Mouse (Mus musculus) lung, embryonic 15.5 days (tissue): ENCODE measurements around the gene Slc6a11. TPM values are rescaled to one million over a fixed set of nuclear protein-coding genes. Genes with fewer than 3 reads are reported as not detected.

Experiments used
- ATAC-seq: fragments of 200-750 bp; cut with Nextera tagmentation; 2 replicates; pipeline ENCODE4 v1.8.0; 2017; ENCODE audit warnings: moderate number of reproducible peaks, borderline replicate concordance; ENCODE audit not compliant: low FRiP score, low TSS enrichment; ENCODE audit errors: extremely low read depth
- H3K27ac ChIP-seq: fragments of 300-500 bp; sonication (generic); 2 replicates; pipeline ENCODE4 v1.5.1; 2015; ENCODE audit warnings: moderate library complexity, mild to moderate bottlenecking, inconsistent platforms
- H3K27me3 ChIP-seq: fragments of 300-500 bp; sonication (generic); 2 replicates; pipeline ENCODE4 v1.6.1; 2015; ENCODE audit warnings: inconsistent platforms
- H3K36me3 ChIP-seq: fragments of 300-500 bp; sonication (generic); 2 replicates; pipeline ENCODE4 v1.6.1; 2015; ENCODE audit warnings: inconsistent platforms
- H3K4me1 ChIP-seq: fragments of 300-500 bp; sonication (generic); 2 replicates; pipeline ENCODE4 v1.6.1; 2015; ENCODE audit warnings: inconsistent platforms
- H3K4me2 ChIP-seq: fragments of 300-500 bp; sonication (generic); 2 replicates; pipeline ENCODE4 v1.6.1; 2015; ENCODE audit warnings: inconsistent platforms, mild to moderate bottlenecking, moderate library complexity
- H3K4me3 ChIP-seq: fragments of 300-500 bp; sonication (generic); 2 replicates; pipeline ENCODE4 v1.5.1; 2015; ENCODE audit warnings: mild to moderate bottlenecking, inconsistent platforms
- H3K9ac ChIP-seq: fragments of 300-500 bp; sonication (generic); 2 replicates; pipeline ENCODE4 v1.6.1; 2015; ENCODE audit warnings: inconsistent platforms
- H3K9me3 ChIP-seq: fragments of 300-500 bp; sonication (generic); 2 replicates; pipeline ENCODE4 v1.6.1; 2016; ENCODE audit warnings: inconsistent platforms
- WGBS: fragments of 180-500 bp; shearing (Covaris S2); methylation state at CpG from one replicate; pipeline ENCODE4 v1.1.7; 2015; 5-methylcytosine and 5-hydroxymethylcytosine counted together
- polyA plus RNA-seq: library from polyadenylated mRNA; unstranded; fragments of >200 nt; fragmentation: Nextera tagmentation; extraction: Ambion mirVana; gene quantifications from 2 replicates; pipeline ENCODE4 v1.2.1, GENCODE M21; 2015

Slc6a11 gene
- polyA plus RNA-seq, 1 experiment from 2014 or later: 0.09 TPM

DNA sequence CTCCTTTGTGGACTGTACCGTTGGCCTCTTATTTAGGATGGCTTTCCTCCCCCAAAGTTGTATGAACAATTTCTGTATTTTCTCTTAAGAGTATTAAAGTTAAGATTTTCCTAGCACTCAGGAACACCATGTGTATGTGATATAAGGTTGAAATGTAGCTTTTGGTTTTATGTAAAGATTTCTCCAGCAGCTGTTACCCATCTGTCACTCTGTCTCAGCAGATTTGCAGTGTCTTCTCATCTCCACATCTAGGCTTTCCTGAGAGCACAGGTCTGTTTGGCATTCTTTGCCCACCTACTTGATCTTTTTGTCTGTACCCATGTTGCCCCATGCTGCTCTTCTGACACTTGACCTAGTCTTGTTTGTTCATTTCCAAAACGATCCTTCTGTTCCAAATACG lies 10.4 kb downstream of the Slc6a11 start:
- Histone ChIP-seq H3K36me3 (no peaks in the 10 kb centered on the region), H3K4me1 (no peaks in the 10 kb centered on the region), H3K9me3 (no peaks in the 10 kb centered on the region), H3K4me2 (no peak overlapping the region), H3K9ac (no peak overlapping the region), H3K4me3 (no peak overlapping the region), H3K27me3 (no peaks in the 10 kb centered on the region), H3K27ac (no peak overlapping the region)
- no peak for ATAC-seq
- 51% methylated on average over 3 of the region's 3 CpGs for WGBS

DNA sequence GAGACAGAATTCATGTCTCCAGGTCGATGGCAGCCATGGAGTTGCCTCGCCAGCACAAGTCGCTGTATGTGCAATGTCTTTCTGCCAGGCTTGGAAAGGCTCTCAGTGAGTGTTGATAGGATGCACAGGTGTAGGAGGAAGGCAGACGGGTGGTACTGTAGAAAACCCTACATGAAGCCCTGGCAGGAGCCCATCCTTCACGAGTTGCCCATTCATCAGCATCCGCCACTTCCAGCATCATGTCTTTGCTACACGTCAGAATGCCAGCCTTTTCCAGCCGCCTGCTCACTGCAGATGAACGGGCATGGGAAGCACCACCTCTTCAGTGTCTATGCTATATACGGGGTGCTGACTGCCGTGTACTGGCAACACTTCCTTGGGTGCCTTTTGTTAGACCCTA lies 11.4 kb downstream of the Slc6a11 start:
- 81% methylated on average over 11 of the region's 11 CpGs for WGBS
- H3K4me1 ChIP-seq: no peaks in the 10 kb centered on the region
- no peaks in the 10 kb centered on the region for H3K27me3 ChIP-seq
- H3K27ac ChIP-seq: no peak overlapping the region
- H3K4me3 ChIP-seq: no peak overlapping the region
- H3K9me3 ChIP-seq: no peaks in the 10 kb centered on the region
- H3K4me2 ChIP-seq: no peak overlapping the region
- no peak overlapping the region for H3K9ac ChIP-seq
- no peak for ATAC-seq
- H3K36me3 ChIP-seq: no peaks in the 10 kb centered on the region

DNA sequence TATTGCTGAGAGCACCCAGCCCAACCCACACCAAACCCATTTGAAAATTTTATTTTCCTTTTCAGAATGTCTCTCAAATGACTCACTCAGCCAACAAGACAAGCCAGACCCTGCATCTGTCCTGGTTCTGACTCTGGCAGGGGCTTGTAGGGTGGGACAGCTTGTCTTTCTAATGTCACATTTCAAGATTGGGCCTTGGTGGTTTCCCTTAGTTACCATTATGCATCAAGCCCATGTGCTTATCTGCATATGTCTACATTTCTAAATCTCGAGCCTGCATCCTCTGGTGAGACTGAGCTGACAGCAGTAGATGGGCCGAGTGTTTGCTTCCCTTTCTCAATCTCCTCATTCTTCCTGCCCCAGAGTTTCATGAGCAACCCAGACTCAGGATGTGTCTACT lies 12.5 kb downstream of the Slc6a11 start:
- Histone ChIP-seq H3K27me3 (no peaks in the 10 kb centered on the region), H3K9ac (no peak overlapping the region), H3K9me3 (no peaks in the 10 kb centered on the region), H3K4me2 (no peak overlapping the region), H3K27ac (no peak overlapping the region), H3K36me3 (no peaks in the 10 kb centered on the region), H3K4me1 (no peaks in the 10 kb centered on the region), H3K4me3 (no peak overlapping the region)
- WGBS: 31% methylated on average over 2 of the region's 2 CpGs
- no peak for ATAC-seq

DNA sequence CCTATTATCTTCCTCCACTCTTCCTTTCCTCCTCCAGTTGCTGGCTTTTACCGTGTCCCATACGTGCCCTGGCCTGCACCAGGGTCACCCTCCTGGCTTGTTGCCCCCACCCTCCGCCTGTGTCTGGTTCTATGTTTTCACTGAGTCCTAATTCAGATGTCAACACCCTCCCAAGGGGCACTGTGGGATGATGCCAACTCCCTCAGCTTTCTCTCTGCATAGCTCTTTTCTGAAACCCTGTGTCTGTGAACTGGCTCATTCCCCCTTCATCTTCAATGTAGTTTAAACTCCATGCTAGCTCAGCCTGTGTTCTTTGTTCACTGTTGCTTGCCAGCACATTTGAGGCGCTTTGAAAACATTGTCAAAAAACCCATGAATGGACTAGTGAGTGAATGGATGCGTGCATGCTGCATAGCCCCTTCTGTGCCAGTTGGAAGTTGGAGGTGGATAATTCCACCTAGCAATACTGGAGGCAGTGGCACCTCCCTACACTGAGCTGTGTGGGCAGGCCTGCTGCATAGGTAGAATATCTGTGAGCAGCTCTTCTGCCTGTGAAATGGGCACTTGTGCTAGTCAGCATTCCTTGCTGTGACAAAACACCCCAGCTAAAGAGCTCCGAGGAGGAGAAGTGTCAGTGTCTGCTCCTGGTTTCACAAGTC lies 13.5 kb downstream of the Slc6a11 start:
- no peak overlapping the region for H3K27ac ChIP-seq
- H3K9me3 ChIP-seq: no peaks in the 10 kb centered on the region
- H3K36me3 ChIP-seq: no peaks in the 10 kb centered on the region
- no peaks in the 10 kb centered on the region for H3K4me1 ChIP-seq
- no peak for ATAC-seq
- no peak overlapping the region for H3K4me3 ChIP-seq
- H3K9ac ChIP-seq: no peak overlapping the region
- no peak overlapping the region for H3K4me2 ChIP-seq
- no peaks in the 10 kb centered on the region for H3K27me3 ChIP-seq
- 67% methylated on average over 6 of the region's 6 CpGs for WGBS

DNA sequence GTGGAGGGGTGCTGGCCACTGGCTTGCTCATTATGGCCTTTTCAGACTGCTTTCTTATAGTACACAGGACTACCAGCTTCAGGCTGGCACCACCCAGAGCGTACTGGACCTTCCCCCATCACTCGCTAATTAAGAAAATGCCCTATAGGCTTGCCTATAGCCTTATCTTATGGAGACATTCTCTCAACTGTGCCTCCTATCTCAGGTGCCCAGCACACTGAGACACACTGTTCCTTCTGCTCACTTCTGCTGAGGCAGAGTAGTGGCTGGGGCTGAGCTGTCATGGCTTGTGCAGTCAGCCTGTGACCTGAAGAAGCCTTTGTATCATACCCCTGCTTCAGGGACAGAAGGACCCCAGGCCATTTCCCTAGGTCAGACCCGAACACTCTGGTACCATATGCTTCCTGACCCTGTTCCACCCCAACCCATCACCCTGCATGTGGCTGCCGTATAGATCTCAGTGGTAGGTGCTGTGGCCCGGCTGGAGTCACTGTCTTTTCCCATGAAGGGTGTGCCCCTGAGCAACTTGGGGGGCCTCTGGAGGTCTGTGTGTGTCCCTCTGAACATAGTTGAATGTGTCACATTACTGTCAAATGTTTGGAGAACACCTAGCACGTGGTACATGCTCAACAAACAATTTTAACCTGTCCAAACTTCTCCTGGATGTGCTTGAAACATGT lies 14.7 kb downstream of the Slc6a11 start:
- no peak overlapping the region for H3K4me2 ChIP-seq
- no peaks in the 10 kb centered on the region for H3K36me3 ChIP-seq
- ATAC-seq: no peak
- no peak overlapping the region for H3K4me3 ChIP-seq
- no peaks in the 10 kb centered on the region for H3K27me3 ChIP-seq
- 66% methylated on average over 6 of the region's 6 CpGs for WGBS
- no peak overlapping the region for H3K9ac ChIP-seq
- no peaks in the 10 kb centered on the region for H3K9me3 ChIP-seq
- H3K4me1 ChIP-seq: no peaks in the 10 kb centered on the region
- H3K27ac ChIP-seq: no peak overlapping the region

DNA sequence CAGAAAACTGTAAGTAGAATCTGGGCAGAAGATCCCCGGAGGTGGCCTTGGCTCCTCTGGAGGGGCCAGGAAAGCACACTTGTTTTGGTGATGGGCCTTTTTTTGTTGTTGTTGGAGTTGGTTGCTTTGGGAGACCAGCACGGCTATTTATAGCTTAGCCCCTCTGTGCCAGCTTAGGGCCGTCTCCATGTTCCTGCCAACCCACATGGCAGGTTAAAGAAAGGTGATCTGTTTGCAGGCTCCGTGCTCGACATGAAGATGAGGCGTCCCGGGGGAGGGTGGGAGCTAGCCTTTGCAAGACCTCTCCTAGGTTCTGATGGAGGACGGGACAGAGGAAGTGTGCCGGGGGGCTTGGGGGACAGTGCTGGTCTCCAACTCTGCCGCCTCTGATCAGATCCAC lies 24.7 kb downstream of the Slc6a11 start:
- Histone ChIP-seq H3K27me3 (no peaks in the 10 kb centered on the region), H3K9ac (no peak overlapping the region), H3K27ac (no peak overlapping the region), H3K4me3 (no peak overlapping the region), H3K4me2 (no peak overlapping the region), H3K9me3 (no peaks in the 10 kb centered on the region), H3K36me3 (no peaks in the 10 kb centered on the region), H3K4me1 (no peaks in the 10 kb centered on the region)
- 79% methylated on average over 10 of the region's 10 CpGs for WGBS
- no peak for ATAC-seq

DNA sequence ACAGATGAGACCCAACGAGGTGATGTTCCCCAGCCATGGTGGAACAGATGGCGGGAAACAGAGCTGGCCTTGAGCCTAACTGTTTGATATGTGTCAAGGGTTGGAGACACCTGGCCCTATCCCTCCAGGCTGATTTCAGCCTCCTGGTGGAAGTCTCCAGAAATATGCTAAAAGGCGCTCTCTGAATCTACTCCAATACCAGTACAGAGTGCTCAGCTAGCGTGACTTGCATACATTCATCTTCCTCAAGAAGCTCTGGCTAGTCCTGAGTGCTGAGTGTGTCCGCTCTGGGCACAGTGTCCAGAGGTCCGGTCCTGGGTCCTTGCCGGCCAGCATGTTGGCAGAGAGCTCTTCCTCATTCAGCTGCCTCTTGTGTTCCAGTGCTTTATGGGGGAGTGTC lies 27.8 kb downstream of the Slc6a11 start:
- no peaks in the 10 kb centered on the region for H3K4me1 ChIP-seq
- ATAC-seq: no peak
- H3K4me3 ChIP-seq: no peak overlapping the region
- no peaks in the 10 kb centered on the region for H3K27me3 ChIP-seq
- H3K27ac ChIP-seq: no peak overlapping the region
- no peaks in the 10 kb centered on the region for H3K9me3 ChIP-seq
- no peak overlapping the region for H3K4me2 ChIP-seq
- WGBS: 83% methylated on average over 7 of the region's 7 CpGs
- no peak overlapping the region for H3K9ac ChIP-seq
- no peaks in the 10 kb centered on the region for H3K36me3 ChIP-seq

DNA sequence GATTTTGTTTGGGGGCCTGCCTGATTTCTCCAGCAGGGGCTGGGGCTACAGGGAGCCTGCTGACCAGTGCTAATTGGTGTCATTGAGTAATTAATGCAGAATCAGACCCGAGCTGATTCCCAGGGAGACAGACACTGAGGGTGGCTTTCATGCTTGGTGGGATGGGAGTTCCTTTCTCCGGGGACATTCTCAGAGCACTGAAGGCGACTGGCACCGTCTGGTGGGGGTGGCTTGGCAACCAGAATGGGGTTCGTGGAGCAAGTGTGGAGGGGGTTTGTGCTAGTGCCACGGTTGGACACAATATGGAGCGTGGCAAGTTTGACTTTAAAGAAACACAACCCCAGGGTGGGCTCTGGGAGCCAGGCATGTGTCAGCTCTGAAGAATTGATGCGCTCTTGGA lies 29.7 kb downstream of the Slc6a11 start:
- Histone ChIP-seq H3K27me3 (no peaks in the 10 kb centered on the region), H3K27ac (no peak overlapping the region), H3K36me3 (no peaks in the 10 kb centered on the region), H3K4me2 (no peak overlapping the region), H3K4me1 (no peaks in the 10 kb centered on the region), H3K9ac (no peak overlapping the region), H3K9me3 (no peaks in the 10 kb centered on the region), H3K4me3 (no peak overlapping the region)
- WGBS: 76% methylated on average over 8 of the region's 8 CpGs
- ATAC-seq: no peak

DNA sequence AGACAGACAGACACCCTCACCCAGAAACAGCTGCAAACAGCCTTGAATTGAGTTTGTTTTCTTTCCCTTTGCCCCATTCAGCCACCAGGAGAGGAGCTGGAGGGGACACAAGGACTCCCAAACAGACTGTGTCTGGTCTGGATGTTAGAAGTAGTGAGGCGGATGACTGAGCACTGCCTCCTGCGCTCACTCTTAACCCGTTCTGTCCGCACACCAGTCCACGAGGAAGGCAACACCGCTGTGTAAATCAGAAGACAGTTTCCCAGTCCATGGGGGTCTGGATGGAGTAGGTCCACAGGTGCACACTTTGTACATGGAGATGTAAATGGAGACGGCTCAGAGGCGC lies 43.0 kb downstream of the Slc6a11 start:
- no peak overlapping the region for H3K4me2 ChIP-seq

DNA sequence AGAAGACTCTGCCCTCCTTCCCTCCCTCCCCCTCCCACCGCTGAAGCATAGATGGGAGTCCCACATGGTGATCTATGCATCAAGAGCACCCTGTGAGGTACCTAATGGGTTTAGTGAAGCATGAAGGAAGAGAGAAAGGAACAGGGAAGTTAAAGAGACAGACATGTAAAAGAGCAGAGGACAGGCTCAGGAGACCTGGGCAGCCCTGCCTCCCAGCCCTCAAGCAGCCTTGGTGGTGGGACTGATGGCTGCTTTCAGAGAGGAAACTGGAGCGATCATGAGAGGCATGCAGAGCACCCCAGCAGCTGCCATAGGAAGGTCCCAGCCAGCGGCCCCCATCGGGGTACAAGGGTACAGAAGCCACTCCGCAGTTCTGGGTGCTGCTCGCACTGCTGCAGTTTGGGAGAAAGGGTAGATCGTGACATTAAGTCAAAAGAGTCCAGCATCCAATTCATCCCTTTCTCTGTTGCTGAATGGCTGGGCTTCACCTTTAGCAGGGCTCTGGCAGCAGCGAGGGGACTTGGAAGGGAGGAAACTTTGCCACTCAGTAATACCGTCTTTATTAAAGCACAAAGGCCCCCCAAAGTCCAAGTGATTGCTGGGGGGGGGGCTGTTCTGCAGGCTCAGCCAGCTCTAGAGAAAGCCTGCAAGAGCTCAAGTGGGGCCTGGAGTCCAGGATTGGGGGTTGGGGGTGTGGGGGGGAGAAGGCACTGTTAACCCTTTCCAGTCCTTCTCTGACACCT lies 43.5 kb downstream of the Slc6a11 start:
- Histone ChIP-seq H3K36me3 (no peaks in the 10 kb centered on the region), H3K27ac (no peak overlapping the region), H3K4me3 (no peak overlapping the region), H3K27me3 (peaks cover 10% of the 10 kb centered on the region; the same call in 1 of the 2 replicates), H3K4me2 (no peak overlapping the region), H3K4me1 (no peaks in the 10 kb centered on the region), H3K9ac (no peak overlapping the region), H3K9me3 (no peaks in the 10 kb centered on the region)
- ATAC-seq: no peak
- WGBS: 18% methylated on average over 9 of the region's 9 CpGs

More for the DNA sequence above, 43.0 kb downstream of the Slc6a11 start:
- Histone ChIP-seq H3K36me3 (no peaks in the 10 kb centered on the region), H3K4me3 (no peak overlapping the region), H3K9me3 (no peaks in the 10 kb centered on the region), H3K27ac (no peak overlapping the region), H3K9ac (no peak overlapping the region), H3K4me1 (no peaks in the 10 kb centered on the region), H3K27me3 (peaks cover 10% of the 10 kb centered on the region; the same call in 1 of the 2 replicates)
- WGBS: 8% methylated on average over 8 of the region's 8 CpGs
- ATAC-seq: no peak

DNA sequence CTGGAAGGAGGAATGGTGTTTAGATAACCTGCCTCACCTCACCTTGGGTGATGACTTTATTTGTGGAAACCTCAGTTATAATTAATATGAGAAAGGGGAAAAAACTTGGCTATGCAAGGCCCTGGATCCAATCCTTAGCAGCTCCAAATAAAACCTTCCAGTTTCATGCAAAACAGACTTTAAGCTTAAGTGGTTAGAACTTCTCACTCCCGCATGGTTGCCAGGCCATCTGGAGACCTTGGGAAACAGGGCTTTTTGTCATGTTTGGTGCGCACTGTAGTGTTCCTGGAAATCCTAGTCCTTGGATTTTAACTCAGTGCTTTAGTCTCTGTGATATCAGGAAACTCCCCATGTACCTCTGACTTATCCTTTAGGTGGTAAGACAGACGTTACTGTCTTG lies 47.1 kb downstream of the Slc6a11 start:
- no peak for ATAC-seq
- H3K4me1 ChIP-seq: no peaks in the 10 kb centered on the region
- H3K27me3 ChIP-seq: peaks cover 10% of the 10 kb centered on the region; the same call in 1 of the 2 replicates
- no peaks in the 10 kb centered on the region for H3K9me3 ChIP-seq
- no peaks in the 10 kb centered on the region for H3K36me3 ChIP-seq
- H3K27ac ChIP-seq: no peak overlapping the region
- no peak overlapping the region for H3K9ac ChIP-seq
- WGBS: 74% methylated on average over 3 of the region's 3 CpGs
- no peak overlapping the region for H3K4me3 ChIP-seq
- no peak overlapping the region for H3K4me2 ChIP-seq
